Mouse (Mus musculus) gastrocnemius, postnatal 36 days (tissue): ENCODE measurements around the gene 4930426L09Rik. TPM values are rescaled to one million over a fixed set of nuclear protein-coding genes. Genes with fewer than 3 reads are reported as not detected.

Source experiments
- DNase-seq, 2 experiments: peaks; one replicate each; pipeline ENCODE4 v3.0.0; 2022
- intact Hi-C: fragments of 180-260 bp; cut with DNase I; formaldehyde crosslinking; loops from one replicate; pipeline ENCODE4 v1.15.1; 2025
- total RNA-seq, 2 experiments: library from RNA; stranded (reverse); gene quantifications; 2 replicates each; pipeline ENCODE4 v1.2.3; 2021

The 4930426L09Rik gene
- total RNA-seq, 2 experiments from 2014 or later, result not detected

DNA sequence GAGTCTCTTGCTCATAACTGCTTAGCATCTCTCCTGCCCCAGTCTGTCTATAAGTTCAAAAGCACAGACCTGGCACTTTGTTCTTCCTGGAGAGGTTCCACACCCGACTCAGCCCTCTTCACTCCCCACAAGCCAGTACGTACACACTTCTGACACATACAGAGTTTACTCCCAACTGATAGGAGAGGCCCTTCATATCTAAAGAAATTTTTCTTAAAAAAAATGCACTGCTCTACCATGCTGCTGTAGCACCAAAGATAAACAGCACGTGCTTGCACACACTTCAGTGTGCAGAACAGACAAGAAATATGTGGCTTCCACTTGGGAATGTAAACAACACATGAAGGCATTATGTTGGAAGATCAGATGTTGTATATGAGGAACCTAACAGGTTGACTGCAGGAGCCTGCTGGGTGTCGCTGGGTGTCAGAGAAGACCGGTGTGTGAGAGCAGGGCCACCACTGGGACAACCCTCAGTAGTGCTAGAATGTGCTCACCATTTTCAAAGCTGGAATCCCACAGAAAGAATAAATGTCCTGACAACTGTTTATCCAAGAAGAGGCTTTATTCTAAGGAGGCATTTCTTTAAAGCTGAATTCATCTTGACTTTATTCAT is 29.0 kb upstream of the 4930426L09Rik start:
- intact Hi-C loops, result no loop called here
- no peak for DNase-seq

GRCm38 (mm10) chr2:18970461-18970860 is 27.7 kb upstream of the 4930426L09Rik start:
- intact Hi-C loops, result no loop called here
- no peak for DNase-seq

DNA sequence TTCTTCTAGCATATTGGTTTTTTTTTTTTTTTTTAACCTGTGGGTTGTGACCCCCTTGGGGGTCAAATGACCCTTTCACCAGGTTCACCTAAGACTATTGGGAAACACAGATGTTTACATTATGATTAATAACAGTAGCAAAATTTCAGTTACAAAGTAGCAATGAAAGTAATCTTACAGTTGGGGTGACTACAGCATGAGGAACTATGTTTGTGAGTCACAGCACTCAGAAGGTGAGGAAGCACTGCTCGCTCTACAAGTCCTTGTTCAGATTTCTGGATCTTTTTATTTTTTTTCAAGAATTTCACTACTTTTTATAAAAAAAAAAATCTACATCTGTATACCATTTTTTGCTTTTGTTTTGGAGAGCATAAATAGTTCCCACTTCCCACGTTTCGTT is 26.6 kb upstream of the 4930426L09Rik start:
- intact Hi-C loops, result no loop called here
- no peak for DNase-seq

- intact Hi-C loops, result no loop called here
- no peak for DNase-seq
These were observed 23.1 kb upstream of the 4930426L09Rik start for GRCm38 (mm10) chr2:18974882-18975645.

- intact Hi-C loops, result no loop called here
- DNase-seq, result no peak
These were observed 22.0 kb upstream of the 4930426L09Rik start for GRCm38 (mm10) chr2:18976175-18976574.

DNA sequence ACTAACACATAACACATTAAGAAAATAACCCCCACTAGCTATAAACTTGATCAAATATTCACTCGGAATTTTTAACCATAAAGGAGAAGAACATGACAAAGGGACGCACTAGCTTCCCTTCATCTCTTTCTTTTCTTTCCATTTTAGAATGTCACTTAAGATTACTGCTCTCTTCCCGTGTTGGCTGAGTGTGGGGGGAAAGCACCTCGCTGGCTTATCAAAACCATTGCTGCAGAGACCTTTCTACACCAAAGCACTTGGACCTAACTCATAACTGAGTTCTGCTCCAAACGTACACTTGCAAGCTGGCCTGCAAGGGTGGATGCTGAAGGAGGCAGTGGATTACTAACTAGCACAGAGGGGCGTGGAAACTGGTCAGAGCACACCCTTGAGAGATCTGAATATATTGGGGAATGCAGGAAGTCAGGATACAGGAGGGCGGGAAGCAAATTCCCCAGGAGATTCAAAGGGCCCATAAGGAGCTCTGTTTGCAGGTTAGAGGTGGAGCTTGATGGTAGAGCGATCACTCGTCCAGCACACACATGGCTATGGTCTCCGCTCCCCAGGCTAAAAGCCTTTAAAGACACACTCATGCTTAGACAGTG is 20.8 kb upstream of the 4930426L09Rik start:
- intact Hi-C loops, result no loop called here
- DNase-seq, result no peak

- intact Hi-C loops, result no loop called here
- no peak for DNase-seq
These were observed 19.1 kb upstream of the 4930426L09Rik start for GRCm38 (mm10) chr2:18979046-18979445.

- DNase-seq, result no peak
- intact Hi-C loops, result no loop called here
These were observed 18.5 kb upstream of the 4930426L09Rik start for GRCm38 (mm10) chr2:18979675-18980074.

GRCm38 (mm10) chr2:18982581-18982980 is 15.6 kb upstream of the 4930426L09Rik start:
- intact Hi-C loops, result no loop called here
- no peak for DNase-seq

- DNase-seq, result no peak
- intact Hi-C loops, result no loop called here
These were observed 14.6 kb upstream of the 4930426L09Rik start for GRCm38 (mm10) chr2:18983546-18983945.

GRCm38 (mm10) chr2:18984095-18984847 is 13.9 kb upstream of the 4930426L09Rik start:
- peak in 1 of 2 experiments; percentile 13 for DNase-seq
- intact Hi-C loops, result no loop called here

DNA sequence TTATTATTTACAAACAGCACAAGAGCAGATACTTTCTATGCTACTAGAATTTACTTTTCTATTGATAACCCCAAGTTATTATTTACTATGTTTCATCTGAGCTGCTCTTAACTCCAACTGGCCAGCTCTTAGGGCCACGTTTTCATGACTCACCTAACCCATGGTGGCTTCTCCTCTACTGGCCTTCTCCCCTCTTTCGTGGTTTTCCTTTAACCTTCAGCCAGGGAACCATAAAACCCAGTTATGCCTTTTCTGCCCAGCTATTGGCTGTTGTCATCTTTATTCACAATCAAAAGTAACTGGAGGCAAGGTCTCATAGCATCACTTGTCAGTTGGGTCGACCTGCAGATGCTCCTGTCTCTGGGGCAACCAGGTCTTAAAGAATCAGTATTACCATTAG is 12.6 kb upstream of the 4930426L09Rik start:
- intact Hi-C loops, result no loop called here
- DNase-seq, result no peak

- intact Hi-C loops, result no loop called here
- DNase-seq, result no peak
These were observed 9.3 kb upstream of the 4930426L09Rik start for GRCm38 (mm10) chr2:18988885-18989284.

DNA sequence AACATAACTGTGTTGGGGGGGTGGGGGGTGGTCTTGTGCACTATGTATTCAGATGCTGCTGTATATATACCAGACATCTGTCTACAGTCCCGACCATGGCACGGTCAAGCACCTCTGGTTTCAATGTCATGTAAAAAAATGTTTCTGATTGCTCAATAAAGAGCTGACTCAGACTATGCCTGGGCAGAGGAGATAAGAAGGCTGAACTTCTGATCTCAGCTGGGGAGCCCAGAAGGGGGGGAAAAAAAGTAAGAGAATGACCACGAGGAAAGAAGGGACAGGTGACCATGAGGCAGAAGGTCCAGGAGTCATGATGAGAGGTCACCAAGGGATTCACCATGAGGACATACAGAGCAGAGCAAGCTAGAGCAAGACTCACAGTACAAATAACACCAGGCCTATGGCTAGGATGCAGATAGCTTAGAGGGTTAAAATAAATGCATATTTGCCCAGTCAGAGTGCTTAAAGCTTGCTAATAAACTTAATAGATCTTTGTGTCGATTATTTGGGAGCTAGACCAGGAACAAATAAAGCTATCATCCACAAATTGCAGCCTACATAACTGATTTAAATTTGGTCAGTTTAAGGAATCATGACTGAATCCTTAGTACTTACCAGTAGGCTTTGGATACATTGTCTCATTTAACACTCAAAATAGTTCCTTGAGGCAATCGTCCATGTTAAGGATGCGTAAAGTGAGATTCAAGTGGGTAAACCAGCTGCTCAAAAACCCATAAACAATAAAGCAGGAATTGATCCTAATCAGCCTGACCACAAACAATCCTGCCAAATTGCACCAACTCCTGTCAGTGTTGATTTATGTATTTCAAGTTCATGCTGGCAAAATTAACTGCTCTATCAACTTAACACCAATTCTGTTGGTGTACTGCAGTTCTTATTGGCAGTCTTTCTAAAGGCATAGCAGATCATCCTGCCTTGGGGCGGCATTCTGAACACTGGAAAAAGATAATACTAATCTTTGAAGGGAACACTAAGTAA is 5.3 kb upstream of the 4930426L09Rik start:
- intact Hi-C loops, result loop anchor here (5.0 kb wide), 1 partner anchor 51 kb away; no protein-coding TSS in a partner anchor

DNA sequence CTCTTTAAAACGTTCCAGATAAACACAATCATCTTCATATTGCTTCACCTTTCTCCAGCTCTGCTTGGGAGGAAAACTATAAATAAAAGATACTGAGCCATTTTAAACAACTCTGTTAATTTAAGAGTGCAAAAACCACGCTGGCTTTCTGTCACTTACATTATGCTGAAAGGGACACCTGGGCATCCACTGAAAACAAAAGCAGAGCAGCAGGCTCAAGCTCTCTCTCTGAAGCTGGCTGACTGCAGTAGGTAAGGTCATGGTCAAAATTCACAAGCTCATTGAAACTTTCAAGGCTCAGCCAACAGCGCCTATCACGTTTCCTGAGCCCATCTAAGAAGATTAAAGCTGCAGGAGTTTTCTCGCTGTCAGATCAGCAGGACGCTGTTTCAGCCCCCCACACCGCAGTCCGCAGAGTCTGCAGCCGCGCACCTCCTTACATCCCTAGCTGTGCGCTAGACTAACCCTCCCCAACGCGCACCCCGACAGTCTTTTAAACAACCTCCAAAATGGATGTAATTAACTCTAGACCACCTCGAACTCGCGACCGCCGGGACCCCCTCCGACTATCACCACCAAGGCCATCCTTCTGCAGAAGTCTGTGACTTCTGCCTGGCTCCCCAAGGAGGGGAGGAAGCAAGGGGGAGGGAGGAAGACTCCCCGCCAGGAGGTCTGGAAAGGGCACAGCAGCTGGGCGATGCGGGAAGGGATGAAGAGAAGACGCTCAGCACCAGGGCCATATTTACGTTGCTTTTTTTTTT is 1.5 kb upstream of the 4930426L09Rik start:
- peak; percentile 4 to 23 for DNase-seq
- intact Hi-C loops, result no loop called here

More for the DNA sequence above, 5.3 kb upstream of the 4930426L09Rik start:
- no peak for DNase-seq

GRCm38 (mm10) chr2:18997387-18997971 is 664 bp upstream of the 4930426L09Rik start:
- intact Hi-C loops, result no loop called here
- DNase-seq, result peak in 1 of 2 experiments; percentile 23

DNA sequence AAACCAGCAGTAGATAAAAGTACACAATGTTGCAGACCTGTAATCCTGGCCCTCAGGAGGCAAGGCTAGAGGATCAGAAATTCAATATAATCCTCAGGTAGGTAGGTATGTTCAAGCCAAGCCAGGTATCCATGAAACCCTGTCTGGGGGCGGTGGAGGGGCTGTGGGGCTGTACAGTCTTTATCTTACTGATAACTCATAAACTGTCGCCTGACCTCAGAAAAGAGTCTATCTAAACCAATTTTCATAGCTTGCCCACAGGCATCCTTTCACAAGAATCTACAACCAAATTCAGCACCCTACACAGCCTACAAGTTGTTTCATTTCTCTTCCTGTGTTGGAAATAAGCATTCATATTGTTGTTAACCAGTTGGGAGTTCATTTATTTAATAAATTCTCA is 1.3 kb downstream of the 4930426L09Rik start:
- intact Hi-C loops, result no loop called here
- no peak for DNase-seq

GRCm38 (mm10) chr2:19004801-19005200 is 6.7 kb downstream of the 4930426L09Rik start:
- no peak for DNase-seq
- intact Hi-C loops, result no loop called here

- DNase-seq, result no peak
- intact Hi-C loops, result no loop called here
These were observed 8.0 kb downstream of the 4930426L09Rik start for GRCm38 (mm10) chr2:19006124-19006523.
